Mouse (Mus musculus) central nervous system, embryonic 14 days (tissue): ENCODE measurements around the gene Pdxk. TPM values are rescaled to one million over a fixed set of nuclear protein-coding genes. Genes with fewer than 3 reads are reported as not detected.

Source experiments
- polyA plus RNA-seq: library from polyadenylated mRNA; depleted of rRNA; stranded (reverse); fragments of >200 nt; gene quantifications from 2 replicates; pipeline ENCODE4 v1.2.3, GENCODE M21; 2012; rRNA removed

The Pdxk gene
- 13.6 and 17.3 TPM in 2 replicates for polyA plus RNA-seq

DNA sequence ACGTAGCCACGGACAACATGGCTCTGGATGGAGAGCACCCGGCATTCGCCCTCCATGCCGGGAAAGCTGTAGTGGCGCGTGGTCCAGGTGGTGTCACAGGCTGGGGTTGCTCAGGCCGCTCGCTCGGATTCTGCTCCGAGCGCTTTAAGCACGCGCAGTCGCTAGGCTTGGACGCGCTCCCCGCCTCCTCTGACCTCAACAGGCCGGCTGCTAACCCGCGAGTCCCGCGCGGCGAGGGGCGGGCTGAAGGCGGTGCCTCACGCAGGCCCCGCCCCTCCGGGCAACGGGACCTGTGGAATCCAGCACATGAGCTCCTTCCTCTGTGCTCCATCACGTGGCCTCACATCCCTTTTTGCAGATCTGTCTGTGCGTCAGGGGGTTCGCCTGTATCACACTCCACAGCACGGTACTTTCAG lies at the start of gene Pdxk:
Gene Pdxk, minus strand, starts transcription at position 184 of the 416 bp plus-strand sequence.

DNA sequence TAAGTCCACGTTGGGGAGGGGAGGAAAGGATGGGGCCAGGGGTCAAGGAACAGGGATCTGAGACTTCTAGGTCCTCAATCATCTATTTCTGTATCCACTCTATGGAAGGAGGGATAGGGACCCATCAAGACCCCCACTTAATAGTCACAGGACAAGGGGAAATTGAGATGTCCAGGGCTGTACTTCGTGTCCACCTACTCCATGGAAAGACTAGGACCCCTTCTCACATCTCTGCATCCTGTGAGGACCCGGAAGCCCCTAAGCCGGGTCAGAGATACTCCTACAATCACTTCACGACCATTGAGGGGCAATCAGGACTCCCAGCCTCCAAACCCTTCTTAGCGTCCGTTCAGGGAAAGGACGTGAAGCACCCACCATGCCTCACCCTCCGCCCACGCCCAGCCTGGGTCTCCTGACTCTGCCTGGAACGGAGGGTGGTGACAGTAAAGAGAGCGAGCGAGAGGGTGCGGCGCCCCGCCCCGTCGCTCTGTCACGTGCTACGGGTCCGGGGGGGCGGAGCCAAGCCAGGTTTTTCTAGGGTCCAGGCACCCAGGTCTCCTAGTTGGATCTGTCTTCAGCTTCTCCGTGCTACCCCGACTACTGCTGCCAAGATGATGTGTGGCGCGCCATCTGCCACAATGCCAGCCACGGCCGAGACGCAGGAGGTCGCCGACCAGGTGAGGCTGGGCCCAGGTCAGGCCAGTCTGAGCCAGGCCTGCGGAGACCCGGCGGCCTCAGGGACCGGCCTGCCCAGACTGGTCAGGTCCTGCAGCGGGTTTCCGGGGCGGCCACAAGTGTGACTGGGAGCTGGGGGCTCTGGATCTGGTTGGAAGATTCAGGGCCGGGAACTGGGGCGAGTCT lies 39.4 kb downstream of the Pdxk start, which contains the start of gene Cstb:
Gene Cstb, plus strand, starts transcription at position 489 of the 861 bp plus-strand sequence.

DNA sequence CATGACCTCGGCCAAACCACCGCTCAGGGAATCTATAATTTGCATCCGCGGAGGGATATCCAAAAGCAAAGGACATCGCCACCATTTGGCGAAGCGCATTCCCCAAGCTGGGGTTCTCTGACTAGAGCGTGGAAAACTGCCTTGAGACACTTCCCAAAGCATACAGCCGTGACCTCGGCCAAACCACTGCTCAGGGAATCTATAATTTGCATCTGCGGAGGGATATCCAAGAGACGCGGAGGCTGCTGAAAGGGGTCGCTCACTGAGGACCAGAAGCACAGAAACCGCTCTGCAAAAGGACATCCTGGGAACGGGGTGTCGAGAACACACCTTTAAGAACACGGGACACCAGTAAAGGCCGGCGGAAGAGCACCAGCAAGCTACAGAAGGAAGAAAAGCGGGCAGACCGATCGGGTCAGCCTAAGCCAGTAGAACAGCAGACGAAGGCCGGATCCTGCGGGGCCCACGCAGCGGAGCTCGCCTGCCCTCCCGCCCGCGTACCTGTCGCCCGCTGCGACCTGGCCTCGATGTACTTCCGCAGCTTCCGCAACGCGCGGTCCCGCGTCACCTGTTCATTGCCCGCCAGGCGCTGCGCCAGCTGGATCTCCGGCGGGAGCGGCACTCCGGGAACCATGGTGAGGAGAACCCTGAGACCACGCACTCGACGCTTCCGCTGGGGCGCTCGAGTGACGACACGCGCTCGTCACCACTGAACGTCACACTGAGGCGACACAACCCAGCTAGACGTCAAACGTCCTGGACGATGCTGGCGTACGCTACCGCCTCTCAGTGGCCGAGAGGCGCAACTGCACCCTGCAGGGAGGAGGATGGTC lies 52.2 kb downstream of the Pdxk start, which contains the start of gene Rrp1:
Gene Rrp1, minus strand, starts transcription at position 725 of the 833 bp plus-strand sequence.

Other genes starting within 250 kb of the Pdxk start
- 46.6 and 51.6 TPM in 2 replicates for gene Trappc10, start 220.3 kb downstream of the Pdxk start, polyA plus RNA-seq
- 68.7 and 75.8 TPM in 2 replicates for gene Agpat3, start 112.5 kb downstream of the Pdxk start, polyA plus RNA-seq
- gene Rrp1, start 51.9 kb downstream of the Pdxk start, polyA plus RNA-seq: 400 and 403 TPM in 2 replicates
- 83.0 and 84.1 TPM in 2 replicates for gene Cstb, start 39.3 kb downstream of the Pdxk start, polyA plus RNA-seq
- gene Olfr1358, start 52.5 kb upstream of the Pdxk start, polyA plus RNA-seq: not detected in 2 replicates
- gene Ilvbl, start 109.4 kb upstream of the Pdxk start, polyA plus RNA-seq: 40.9 and 56.5 TPM in 2 replicates
- gene Syde1, start 127.0 kb upstream of the Pdxk start, polyA plus RNA-seq: 9.6 and 15.8 TPM in 2 replicates
- gene Olfr1357, start 153.1 kb upstream of the Pdxk start, polyA plus RNA-seq: not detected in 2 replicates